Mouse (Mus musculus) stomach, embryonic 15.5 days (tissue): ENCODE data around the gene Amot. TPM values are rescaled to one million over a fixed set of nuclear protein-coding genes. Genes with fewer than 3 reads are reported as not detected.

ENCODE experiments used
- ATAC-seq: fragments of 200-750 bp; cut with Nextera tagmentation; 2 replicates; pipeline ENCODE4 v1.8.0; 2017; ENCODE audit warnings: low read depth, moderate number of reproducible peaks, moderate TSS enrichment; ENCODE audit not compliant: insufficient read depth, low FRiP score
- H3K27ac ChIP-seq: fragments of 300-500 bp; sonication (generic); 2 replicates; pipeline ENCODE4 v1.5.1; 2015; ENCODE audit warnings: mild to moderate bottlenecking, inconsistent platforms
- H3K27me3 ChIP-seq: fragments of 300-500 bp; sonication (generic); replicated peaks from 2 replicates; pipeline ENCODE4 v1.6.1; 2015; ENCODE audit warnings: inconsistent platforms
- H3K36me3 ChIP-seq: fragments of 300-500 bp; sonication (generic); 2 replicates; pipeline ENCODE4 v1.6.1; 2015; ENCODE audit warnings: inconsistent platforms
- H3K4me1 ChIP-seq: fragments of 300-500 bp; sonication (generic); 2 replicates; pipeline ENCODE4 v1.6.1; 2015; ENCODE audit warnings: inconsistent platforms
- H3K4me2 ChIP-seq: fragments of 300-500 bp; sonication (generic); 2 replicates; pipeline ENCODE4 v1.6.1; 2015; ENCODE audit warnings: mild to moderate bottlenecking, inconsistent platforms
- H3K4me3 ChIP-seq: fragments of 300-500 bp; sonication (generic); replicated peaks from 2 replicates; pipeline ENCODE4 v1.5.1; 2015; ENCODE audit warnings: inconsistent platforms
- H3K9ac ChIP-seq: fragments of 300-500 bp; sonication (generic); 2 replicates; pipeline ENCODE4 v1.6.1; 2015; ENCODE audit warnings: inconsistent platforms
- H3K9me3 ChIP-seq: fragments of 300-500 bp; sonication (generic); 2 replicates; pipeline ENCODE4 v1.6.1; 2016; ENCODE audit warnings: inconsistent platforms
- WGBS: fragments of 180-500 bp; shearing (Covaris S2); methylation state at CpG from one replicate; pipeline ENCODE4 v1.1.7; 2015; 5-methylcytosine and 5-hydroxymethylcytosine counted together
- polyA plus RNA-seq: library from polyadenylated mRNA; unstranded; fragments of >200 nt; fragmentation: Nextera tagmentation; extraction: Ambion mirVana; gene quantifications from 2 replicates; pipeline ENCODE4 v1.2.1, GENCODE M21; 2015

The Amot gene
- polyA plus RNA-seq, 1 experiment from 2014 or later: 14.1 TPM

DNA sequence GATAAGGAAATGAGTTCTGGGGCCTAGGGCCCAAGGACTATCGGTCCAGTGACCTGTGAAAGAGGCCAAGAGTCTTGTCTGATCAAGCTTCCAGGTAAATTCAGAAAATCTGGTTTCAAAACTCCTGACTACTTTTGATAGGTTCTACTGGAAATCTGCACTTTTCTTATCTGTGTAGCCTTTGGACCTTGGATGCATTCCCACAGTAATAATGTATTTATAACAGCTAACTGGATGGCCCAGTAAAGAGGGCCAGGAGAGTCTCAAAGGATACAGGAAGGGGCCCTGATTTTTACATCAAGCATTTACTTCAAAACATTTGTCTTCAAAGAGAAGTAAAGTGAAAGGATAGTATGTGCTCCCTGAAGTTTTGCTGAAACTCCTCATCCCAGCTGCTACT is 90.7 kb downstream of the Amot start:
- H3K9ac ChIP-seq: no peak overlapping the region
- H3K4me3 ChIP-seq: no peak overlapping the region
- no peaks in the 10 kb centered on the region for H3K9me3 ChIP-seq
- WGBS: 73% methylated on average over 1 of the region's 1 CpGs
- no peak overlapping the region for H3K27ac ChIP-seq
- H3K4me2 ChIP-seq: no peak overlapping the region
- no peaks in the 10 kb centered on the region for H3K4me1 ChIP-seq
- no peaks in the 10 kb centered on the region for H3K27me3 ChIP-seq
- H3K36me3 ChIP-seq: no peaks in the 10 kb centered on the region
- 0 out of 2 replicates have a peak, but pooled peaks have one; percentile 18 for ATAC-seq

DNA sequence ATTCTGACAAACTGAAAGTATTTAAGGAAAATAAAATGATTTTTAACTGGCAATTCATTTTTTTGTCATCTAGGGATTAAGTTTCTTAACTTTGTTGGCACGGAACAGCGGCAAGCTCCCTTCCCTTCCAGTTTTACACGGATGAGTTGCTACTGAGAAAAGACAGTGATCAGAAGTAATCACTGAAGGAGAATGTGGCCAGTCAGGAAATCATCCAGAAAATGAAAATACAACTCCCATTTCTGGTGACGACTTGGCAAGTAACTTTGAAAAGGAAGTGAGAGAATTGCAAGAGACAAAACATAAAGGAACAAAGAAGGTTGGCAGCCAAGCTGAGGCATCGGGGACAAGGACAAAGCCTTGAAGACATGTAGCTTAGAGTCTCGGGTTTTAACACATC is 93.6 kb downstream of the Amot start:
- Histone ChIP-seq H3K4me2 (no peak overlapping the region), H3K4me3 (no peak overlapping the region), H3K36me3 (no peaks in the 10 kb centered on the region), H3K4me1 (no peaks in the 10 kb centered on the region), H3K9ac (no peak overlapping the region), H3K9me3 (no peaks in the 10 kb centered on the region), H3K27me3 (no peaks in the 10 kb centered on the region), H3K27ac (no peak overlapping the region)
- 55% methylated on average over 6 of the region's 6 CpGs for WGBS
- ATAC-seq: no peak

DNA sequence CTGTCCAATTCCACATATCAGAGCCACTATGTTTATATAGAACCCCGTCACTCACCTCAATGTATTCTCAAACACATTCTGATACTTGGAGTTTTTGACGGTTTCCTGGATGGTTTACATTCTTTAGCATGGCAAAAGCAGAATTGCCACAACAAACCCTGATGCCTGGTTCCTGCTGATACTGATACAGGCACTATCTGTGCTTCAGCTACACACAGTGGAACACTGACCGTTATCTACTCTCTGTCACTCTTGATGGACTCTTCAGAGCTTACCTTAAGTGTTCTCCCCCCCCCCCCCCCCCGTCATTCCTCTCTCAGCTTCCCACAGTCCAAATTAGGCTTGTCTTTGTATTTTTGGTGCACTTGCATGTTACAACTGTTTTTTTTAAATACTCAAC is 98.9 kb downstream of the Amot start:
- no peaks in the 10 kb centered on the region for H3K4me1 ChIP-seq
- no peaks in the 10 kb centered on the region for H3K27me3 ChIP-seq
- no peaks in the 10 kb centered on the region for H3K9me3 ChIP-seq
- no peaks in the 10 kb centered on the region for H3K36me3 ChIP-seq
- ATAC-seq: no peak
- H3K4me3 ChIP-seq: no peak overlapping the region
- no peak overlapping the region for H3K4me2 ChIP-seq
- H3K27ac ChIP-seq: no peak overlapping the region
- WGBS: 47% methylated on average over 4 of the region's 4 CpGs
- H3K9ac ChIP-seq: no peak overlapping the region

DNA sequence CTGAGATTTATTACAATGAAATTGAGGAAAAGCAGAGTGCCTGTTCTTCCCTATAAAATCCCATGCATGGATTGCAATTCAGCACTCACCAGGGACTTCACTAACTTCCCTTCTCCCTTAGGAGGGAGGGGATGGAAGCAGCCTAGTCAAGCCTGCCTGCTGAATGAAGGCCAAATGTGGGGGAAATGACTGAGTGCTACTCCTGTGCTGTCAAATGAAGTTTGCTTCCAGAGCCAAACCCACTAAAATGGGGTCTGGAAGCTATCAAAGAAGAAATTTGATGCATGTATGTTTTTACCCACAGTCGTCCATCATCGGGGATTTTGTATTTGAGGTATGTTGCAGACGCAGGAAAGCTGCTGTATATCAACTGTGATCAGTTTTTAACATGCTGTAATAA is 103.1 kb downstream of the Amot start:
- Histone ChIP-seq H3K4me2 (no peak overlapping the region), H3K27ac (no peak overlapping the region), H3K27me3 (no peaks in the 10 kb centered on the region), H3K9ac (no peak overlapping the region), H3K4me1 (no peaks in the 10 kb centered on the region), H3K9me3 (no peaks in the 10 kb centered on the region), H3K36me3 (no peaks in the 10 kb centered on the region), H3K4me3 (no peak overlapping the region)
- no peak for ATAC-seq
- 60% methylated on average over 3 of the region's 3 CpGs for WGBS

DNA sequence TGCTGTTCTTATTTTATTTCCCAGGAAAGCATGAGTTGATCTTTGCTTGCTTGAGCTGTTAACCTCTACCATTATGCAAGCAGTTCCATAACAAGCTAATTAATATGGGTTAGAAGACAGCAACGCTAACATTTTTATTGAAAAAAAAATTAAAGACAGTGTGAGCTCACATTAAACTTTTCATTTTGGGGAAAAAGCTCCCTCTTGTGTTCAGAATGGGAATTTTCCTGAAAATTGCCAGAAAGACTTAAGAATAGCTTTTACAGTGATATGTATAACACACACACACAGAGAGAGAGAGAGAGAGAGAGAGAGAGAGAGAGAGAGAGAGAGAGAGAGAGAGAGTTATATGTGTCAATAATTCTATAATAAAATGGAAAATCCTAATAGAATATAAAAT is 105.7 kb downstream of the Amot start:
- ATAC-seq: no peak
- WGBS: 10% methylated on average over 1 of the region's 1 CpGs
- no peak overlapping the region for H3K4me2 ChIP-seq
- H3K4me1 ChIP-seq: no peaks in the 10 kb centered on the region
- no peak overlapping the region for H3K4me3 ChIP-seq
- H3K9me3 ChIP-seq: no peaks in the 10 kb centered on the region
- H3K27ac ChIP-seq: no peak overlapping the region
- H3K27me3 ChIP-seq: no peaks in the 10 kb centered on the region
- H3K36me3 ChIP-seq: no peaks in the 10 kb centered on the region
- no peak overlapping the region for H3K9ac ChIP-seq

Other genes starting within 250 kb of the Amot start
- 2.3 and 3.1 TPM in 2 replicates for gene Lhfpl1, start 156.1 kb downstream of the Amot start, polyA plus RNA-seq